Mouse (Mus musculus) Patski (cell line): ENCODE results near the gene Galnt9. TPM values are rescaled to one million over a fixed set of nuclear protein-coding genes. Genes with fewer than 3 reads are reported as not detected.

Experiments used
- ATAC-seq: fragments of 100-300 bp; one replicate; pipeline ENCODE4 v1.8.0; 2021
- CTCF ChIA-PET: fragments of 350-600 bp; sonication (Branson Sonifier 250); formaldehyde crosslinking; loops from one replicate; lab custom pipeline; 2022; ENCODE audit warnings: inconsistent platforms; lab: Charles Lee
- POLR2A ChIA-PET: fragments of 350-600 bp; sonication (Branson Sonifier 250); formaldehyde crosslinking; loops from one replicate; lab custom pipeline; 2022; ENCODE audit warnings: antibody characterized with exemption, inconsistent platforms; lab: Charles Lee
- DNase-seq: peaks from one replicate; pipeline ENCODE4 v3.0.0-alpha.2; 2011; ENCODE audit warnings: low read depth, low spot score
- H3K27me3 ChIP-seq: fragments of 371-371 bp; one replicate; pipeline ENCODE4 v1.5.1; 2021
- CTCF ChIP-seq: fragments of 100-300 bp; IDR thresholded peaks from one replicate; pipeline ENCODE4 v1.5.1; 2021
- in situ Hi-C: fragments of 300-500 bp; cut with MboI; formaldehyde crosslinking; loops from 3 replicates; pipeline ENCODE4 v1.11.1; 2018; ENCODE audit warnings: low pct_unique_long_range_greater_than_20kb, mixed read lengths
- polyA plus RNA-seq: library from polyadenylated mRNA; unstranded; gene quantifications from one replicate; pipeline ENCODE4 v1.2.3, GENCODE M21; 2021

The Galnt9 gene
- polyA plus RNA-seq, 1 experiment from 2014 or later: not detected

- peaks cover 11% of the 10 kb centered on the region for H3K27me3 ChIP-seq
- no peak for ATAC-seq
- ChIA-PET POLR2A (no interaction called here), CTCF (no interaction called here)
- no peak for TF ChIP-seq CTCF
- no peak for DNase-seq
- in situ Hi-C loops: no loop called here
Observed at GRCm38 (mm10) chr5:110582647-110583538, 38.7 kb downstream of the Galnt9 start.

DNA sequence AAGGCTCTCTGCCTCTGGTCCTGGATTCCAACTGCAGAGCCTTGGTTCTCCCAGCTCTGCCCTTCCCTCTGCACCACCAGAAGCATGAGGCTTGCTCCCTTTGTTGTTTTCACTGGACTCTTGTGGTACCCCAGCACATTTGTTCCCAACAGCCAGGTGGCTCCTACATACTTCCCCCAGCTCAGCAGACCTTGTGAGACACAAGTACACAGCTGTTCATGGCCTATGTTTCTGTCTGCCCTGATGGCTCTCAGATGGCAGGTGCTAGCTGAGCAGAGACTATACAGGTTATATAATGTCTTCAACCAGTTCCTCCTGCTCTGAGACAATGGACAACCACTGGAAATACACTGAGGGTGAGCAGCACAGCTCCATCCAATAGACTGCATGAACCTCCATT lies 43.3 kb downstream of the Galnt9 start:
- in situ Hi-C loops: no loop called here
- no peak for ATAC-seq
- H3K27me3 ChIP-seq: peaks cover 14% of the 10 kb centered on the region
- ChIA-PET POLR2A (no interaction called here), CTCF (interaction anchor here (1.1 kb wide), 1 partner anchor 50 kb away, joined by 3 read pairs; no protein-coding TSS in a partner anchor)
- DNase-seq: no peak
- TF ChIP-seq CTCF: no peak

- no peak for TF ChIP-seq CTCF
- in situ Hi-C loops: no loop called here
- POLR2A ChIA-PET: no interaction called here
- H3K27me3 ChIP-seq: peaks cover 14% of the 10 kb centered on the region
- ATAC-seq (no peak), DNase-seq (no peak)
- CTCF ChIA-PET: no interaction called here
Observed at GRCm38 (mm10) chr5:110589833-110590232, 45.7 kb downstream of the Galnt9 start.

DNA sequence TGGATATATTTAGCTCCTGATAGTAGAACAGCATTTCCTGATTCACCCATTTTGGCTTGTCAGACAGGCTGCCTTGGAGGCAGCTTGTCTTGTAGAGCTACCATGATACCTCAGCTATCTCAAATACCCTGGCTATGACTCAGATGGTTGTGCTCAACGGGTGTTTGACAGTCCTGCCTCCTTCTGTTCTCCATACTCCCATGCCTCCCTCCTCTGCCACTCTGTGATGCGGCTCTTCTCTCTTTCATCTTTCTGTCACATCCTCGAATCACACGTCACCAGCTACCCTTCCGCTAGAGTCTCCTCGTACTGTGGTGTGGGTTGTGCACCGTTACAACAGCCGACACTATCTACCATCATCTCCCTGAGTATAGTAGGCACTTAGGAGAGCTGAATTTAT lies 50.3 kb downstream of the Galnt9 start:
- CTCF ChIA-PET: interaction anchor here (1.1 kb wide), 1 partner anchor 101 kb away, joined by 3 read pairs; no protein-coding TSS in a partner anchor
- no peak for ATAC-seq
- POLR2A ChIA-PET: no interaction called here
- DNase-seq: no peak
- peaks cover 4% of the 10 kb centered on the region for H3K27me3 ChIP-seq
- in situ Hi-C loops: no loop called here
- no peak for TF ChIP-seq CTCF

DNA sequence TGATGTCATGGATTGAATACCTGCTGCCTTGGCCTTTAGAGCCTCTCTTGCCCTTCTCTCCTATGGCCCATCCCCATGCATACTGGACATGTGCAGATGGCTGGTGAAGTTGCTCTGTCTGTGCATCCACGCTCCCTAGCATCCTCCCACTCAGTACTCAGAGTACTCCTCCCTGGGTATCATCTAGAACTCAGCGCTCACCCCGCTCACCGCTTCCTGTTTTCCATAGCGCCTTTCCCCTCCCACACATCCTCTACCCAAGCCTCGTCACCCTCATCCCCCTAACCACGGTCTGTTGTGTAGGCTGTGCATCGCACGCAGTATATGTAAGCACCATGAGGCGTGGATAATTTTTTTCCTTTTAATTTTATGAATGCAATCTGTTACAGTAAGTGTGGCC lies 51.2 kb downstream of the Galnt9 start:
- ATAC-seq: no peak
- no peak for TF ChIP-seq CTCF
- DNase-seq: no peak
- in situ Hi-C loops: no loop called here
- H3K27me3 ChIP-seq: peaks cover 4% of the 10 kb centered on the region
- POLR2A ChIA-PET: no interaction called here
- CTCF ChIA-PET: no interaction called here

DNA sequence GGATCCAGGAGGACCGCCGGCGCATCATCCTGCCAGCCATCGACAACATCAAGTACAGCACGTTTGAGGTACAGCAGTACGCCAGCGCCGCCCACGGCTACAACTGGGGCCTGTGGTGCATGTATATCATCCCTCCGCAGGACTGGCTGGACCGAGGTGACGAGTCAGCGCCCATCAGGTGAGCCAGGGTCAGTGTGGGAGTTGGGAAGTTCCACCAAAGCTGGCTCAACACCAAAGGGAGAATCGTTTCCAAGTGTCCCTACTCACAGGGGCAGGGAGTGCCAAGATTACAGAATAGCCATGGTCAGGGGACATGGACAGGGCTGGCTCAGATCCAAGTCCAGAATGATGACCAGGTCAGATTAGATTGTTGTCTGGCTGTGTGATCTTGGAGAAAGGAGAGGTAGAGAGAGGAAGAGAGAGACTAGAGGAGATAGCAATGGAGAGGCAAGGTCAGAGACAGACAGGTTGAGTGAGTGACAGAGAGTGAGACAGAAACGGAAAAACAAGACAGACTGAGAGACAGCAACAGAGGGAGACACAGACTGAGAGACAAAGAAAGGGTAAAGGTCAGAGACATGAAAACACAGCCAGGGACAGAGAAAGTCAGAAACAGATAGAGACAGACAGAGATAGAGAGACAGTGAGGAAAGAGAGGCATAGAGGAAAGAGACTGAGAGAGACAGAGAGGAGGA lies 52.1 kb downstream of the Galnt9 start:
- ChIA-PET POLR2A (no interaction called here), CTCF (interaction anchor here (1.4 kb wide), 1 partner anchor 14 kb away, joined by 3 read pairs; no protein-coding TSS in a partner anchor)
- no peak for TF ChIP-seq CTCF

DNA sequence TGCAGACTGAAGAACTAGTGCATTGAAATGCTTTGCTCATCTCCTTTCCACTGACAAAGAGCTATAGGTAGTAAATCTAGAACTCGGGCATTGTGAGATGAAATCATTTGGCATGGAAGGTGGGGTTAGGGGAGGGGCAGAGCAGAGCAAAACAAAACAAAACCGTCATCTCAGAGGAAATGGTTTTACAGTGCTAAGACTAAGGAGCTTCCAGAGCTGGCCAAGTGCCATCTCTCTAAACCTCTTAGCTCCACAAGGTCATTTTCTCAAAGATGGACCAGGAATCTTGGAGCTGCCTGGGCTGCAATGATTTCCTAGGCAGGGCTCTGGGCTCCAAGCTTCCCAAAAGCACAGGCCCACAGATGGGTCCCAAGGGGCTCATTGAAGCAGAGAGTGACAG lies 53.3 kb downstream of the Galnt9 start:
- POLR2A ChIA-PET: no interaction called here
- ATAC-seq (no peak), DNase-seq (no peak)
- CTCF ChIA-PET: interaction anchor here (1.4 kb wide), 1 partner anchor 13 kb away, joined by 3 read pairs; no protein-coding TSS in a partner anchor
- no peak for TF ChIP-seq CTCF
- H3K27me3 ChIP-seq: peaks cover 7% of the 10 kb centered on the region
- in situ Hi-C loops: no loop called here

More for the DNA sequence above, 52.1 kb downstream of the Galnt9 start:
- no peak for DNase-seq
- in situ Hi-C loops: no loop called here
- ATAC-seq: no peak
- peaks cover 4% of the 10 kb centered on the region for H3K27me3 ChIP-seq

DNA sequence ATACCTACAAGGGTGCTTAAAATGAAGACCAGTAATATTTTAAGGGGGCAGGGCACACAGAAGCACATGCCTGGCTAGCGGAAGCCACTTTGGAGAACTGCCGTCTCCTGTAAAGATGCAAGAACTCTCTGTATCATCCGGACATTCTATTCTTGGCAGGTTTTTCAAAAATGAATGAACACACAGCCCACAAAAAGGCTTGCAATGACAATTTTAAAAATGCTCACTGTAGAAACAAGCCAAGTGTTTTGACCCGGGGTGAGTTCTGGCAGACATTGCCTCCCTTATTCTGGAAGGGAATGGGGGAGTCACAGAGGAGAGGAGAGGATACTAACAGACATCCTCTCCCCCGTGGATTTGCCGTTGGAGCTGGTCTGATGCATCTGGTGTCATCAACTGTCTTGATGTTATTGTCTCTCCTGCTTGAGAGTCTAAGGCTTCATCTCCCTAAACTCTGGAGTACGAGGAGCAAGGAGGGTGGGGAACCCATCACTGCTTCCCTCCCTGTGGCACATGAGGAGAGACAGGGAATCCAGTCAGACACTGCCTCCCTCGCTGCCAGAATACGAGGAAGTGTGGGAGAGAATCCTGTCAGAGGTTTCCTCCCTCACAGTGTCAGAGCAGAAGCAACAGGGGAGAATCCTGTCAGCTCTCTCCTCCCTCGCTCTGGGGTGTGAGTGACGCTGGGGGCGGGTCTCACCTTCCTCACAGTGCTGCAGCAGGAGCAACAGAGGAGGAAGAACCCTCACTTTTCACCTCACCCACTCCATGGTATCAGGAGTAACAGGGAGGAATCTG lies 54.3 kb downstream of the Galnt9 start:
- ChIA-PET POLR2A (no interaction called here), CTCF (no interaction called here)
- peaks cover 7% of the 10 kb centered on the region for H3K27me3 ChIP-seq
- DNase-seq: no peak
- in situ Hi-C loops: no loop called here
- no peak for ATAC-seq
- TF ChIP-seq CTCF: no peak

- peaks cover 7% of the 10 kb centered on the region for H3K27me3 ChIP-seq
- TF ChIP-seq CTCF: no peak
- CTCF ChIA-PET: interaction anchor here (0.7 to 1.1 kb wide), 2 partner anchors 32 to 33 kb away, joined by 3 to 4 read pairs; no protein-coding TSS in a partner anchor
- DNase-seq (no peak), ATAC-seq (no peak)
- POLR2A ChIA-PET: interaction anchor here (1.0 kb wide), 1 partner anchor 12 kb away, joined by 3 read pairs; no protein-coding TSS in a partner anchor
- in situ Hi-C loops: no loop called here
Observed at GRCm38 (mm10) chr5:110603016-110603685, 59.0 kb downstream of the Galnt9 start.
